Mouse (Mus musculus) telencephalon, adult 2 months (tissue): Measurements from ENCODE around the gene Hist2h2ac.
"Not testable (repeated sequence)": the region's sequence is repeated elsewhere in the genome, so short reads cannot be mapped to it uniquely, and the experiment has no call there.

Experiments
- DNase-seq: peaks from one replicate; pipeline ENCODE4 v3.0.0-alpha.2; 2011; ENCODE audit warnings: low read depth, low spot score

The Hist2h2ac gene

DNA sequence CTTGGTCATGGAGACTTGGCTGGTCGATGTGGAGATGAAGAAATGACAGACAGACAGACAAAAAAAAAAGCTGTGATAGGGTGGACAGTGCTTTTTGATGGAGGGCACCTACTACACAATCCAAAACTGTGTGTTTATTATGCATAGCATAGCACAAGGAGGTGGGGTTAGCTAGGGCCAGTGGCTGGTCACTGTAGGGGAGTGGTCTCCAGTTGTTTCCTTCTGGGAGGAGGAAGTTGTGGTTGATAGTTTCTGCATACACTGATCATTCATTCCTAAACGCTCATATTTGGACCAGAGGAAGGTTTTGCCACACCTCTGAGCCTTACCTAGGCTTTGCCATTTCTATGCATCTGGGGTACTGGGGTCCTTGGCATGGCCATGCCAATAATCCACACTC is 9.7 kb upstream of the Hist2h2ac start:
- no peak for DNase-seq

DNA sequence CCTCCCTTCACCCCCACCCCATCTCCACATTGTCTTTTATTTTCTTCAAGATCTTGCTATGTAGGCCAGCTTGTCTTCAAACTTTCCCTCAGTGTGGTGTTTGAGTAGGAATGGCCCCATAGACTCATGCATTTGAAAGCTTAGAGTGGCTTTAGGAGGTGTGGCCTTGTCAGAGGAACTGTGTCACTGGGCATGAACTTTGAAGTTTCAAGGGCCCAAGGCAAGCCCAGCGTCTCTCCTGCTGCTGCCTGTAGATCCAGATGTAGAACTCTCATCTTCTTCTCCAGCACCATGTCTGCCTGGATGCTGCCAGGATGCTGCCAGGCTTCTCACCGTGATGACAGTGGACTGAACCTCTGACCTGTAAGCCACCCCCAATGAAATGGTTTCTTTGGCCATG is 8.1 kb upstream of the Hist2h2ac start:
- no peak for DNase-seq

DNA sequence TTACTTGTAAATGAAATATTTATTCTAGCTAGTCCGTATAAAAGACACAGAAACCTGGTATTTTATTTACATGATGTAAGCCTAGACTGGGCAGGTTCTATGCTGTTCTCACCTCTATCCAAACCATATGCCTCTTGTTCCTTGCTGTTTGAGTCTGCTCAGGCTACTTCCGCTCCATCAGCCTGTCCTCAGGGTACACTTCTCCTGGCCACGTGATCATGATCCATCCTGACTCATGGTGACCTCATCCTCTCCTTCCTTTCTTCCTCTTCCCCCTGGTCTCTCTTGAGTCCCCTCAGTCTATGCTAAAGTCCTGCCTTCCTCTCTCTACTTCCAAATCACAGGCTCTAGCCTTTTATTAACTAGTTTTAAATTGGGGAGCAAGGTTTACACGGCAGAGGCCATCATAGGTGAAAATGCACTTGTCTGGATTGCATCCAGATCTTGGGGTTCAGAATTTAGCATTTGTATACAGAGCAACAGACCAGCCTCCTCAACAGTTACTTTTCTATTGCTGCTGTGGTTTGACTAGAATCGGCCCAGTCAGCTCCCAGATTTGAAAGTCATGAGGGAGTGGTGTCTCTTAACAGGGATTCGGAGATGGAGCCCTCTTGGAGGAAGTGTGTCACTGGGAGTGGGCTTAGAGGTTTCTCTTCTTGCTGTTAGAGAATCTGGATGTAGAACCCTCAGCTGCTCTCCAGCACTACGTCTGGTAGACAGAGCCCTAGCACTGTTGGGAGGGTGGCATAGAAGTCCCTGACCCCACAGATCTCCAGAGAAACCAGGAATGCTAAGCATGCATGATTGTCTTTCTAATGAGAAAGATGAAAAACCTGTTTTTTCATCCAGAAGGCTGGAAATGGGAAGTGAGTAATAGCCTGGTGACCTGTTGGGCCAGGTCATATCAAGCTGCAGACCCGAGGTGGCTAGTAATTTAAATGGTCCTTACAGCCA is 6.3 kb upstream of the Hist2h2ac start:
- no peak for DNase-seq

DNA sequence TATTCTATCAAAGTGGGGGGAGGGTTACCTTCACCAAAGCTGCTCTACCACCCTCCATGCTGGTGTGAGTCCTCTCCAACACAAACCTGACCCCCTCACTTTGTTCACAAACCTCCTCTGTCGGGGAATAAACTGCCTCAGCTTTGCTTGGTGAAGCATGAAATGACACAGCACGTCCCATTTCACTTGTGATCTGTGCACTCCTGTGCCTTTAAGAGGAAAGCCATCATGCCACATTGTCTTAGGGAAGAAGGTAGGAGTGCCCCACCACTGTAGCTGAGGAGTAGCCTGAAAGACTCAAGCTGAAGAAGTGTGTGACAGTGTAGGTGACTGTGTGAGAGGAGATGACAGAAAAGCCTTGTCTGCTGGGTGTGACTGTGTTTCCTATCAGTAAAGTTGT is 4.7 kb upstream of the Hist2h2ac start:
- DNase-seq: no peak

DNA sequence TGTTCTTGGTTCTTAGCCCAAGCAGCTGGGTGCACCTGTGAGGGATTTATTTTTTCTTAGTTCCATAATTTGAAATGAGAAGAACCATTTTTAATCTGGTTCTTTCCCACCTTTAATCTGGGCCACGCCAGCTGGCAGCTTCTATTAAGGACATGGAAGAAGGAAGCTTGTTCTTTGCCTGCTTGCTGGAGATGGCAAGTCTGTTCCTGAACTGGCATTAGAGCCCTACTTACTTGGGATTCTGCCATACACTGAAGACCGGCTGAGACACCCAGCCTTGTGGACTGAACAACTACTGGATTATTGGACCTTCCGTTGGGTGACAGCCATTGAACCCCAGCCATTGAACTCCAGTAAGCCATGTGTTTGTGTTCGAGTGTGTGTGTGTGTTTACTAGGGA is 2.1 kb upstream of the Hist2h2ac start:
- DNase-seq: no peak

DNA sequence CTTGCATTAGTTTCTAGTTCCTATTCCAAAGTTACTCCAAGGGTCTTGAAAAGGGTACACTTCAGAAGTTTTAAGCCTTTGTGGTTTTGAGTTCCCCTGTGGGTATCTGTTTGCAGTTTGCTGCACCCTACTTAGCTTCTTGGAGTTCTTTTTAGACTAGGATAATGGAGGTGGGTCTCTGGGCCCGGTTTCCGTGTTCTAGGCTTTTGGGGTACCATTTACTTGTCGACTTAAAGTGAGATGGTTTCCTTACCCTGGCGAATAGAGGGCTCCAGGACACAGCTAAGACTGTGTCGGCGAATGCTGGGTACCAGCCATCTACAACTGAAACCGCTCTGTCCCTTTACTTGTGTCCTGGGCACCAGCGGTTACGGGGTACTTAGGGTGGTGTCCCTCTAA is 959 bp upstream of the Hist2h2ac start:
- DNase-seq: no peak

DNA sequence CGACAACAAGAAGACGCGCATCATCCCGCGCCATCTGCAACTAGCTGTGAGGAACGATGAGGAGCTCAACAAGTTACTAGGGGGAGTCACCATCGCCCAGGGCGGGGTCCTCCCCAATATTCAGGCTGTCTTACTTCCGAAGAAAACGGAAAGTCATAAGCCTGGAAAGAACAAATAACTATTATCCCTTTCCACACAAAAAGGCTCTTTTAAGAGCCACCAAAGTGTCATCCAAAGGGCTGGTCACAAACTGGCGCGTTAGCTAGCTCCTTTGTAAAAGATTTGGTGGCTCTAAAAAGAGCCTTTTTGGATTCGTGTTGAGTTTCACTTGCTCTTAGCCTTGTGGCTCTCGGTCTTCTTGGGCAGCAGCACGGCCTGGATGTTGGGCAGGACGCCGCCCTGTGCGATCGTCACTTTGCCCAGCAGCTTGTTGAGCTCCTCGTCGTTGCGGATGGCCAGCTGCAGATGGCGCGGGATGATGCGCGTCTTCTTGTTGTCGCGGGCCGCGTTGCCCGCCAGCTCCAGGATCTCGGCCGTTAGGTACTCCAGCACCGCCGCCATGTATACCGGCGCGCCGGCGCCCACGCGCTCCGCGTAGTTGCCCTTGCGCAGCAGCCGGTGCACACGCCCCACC is 432 bp downstream of the Hist2h2ac start:
- DNase-seq: not testable (repeated sequence)

DNA sequence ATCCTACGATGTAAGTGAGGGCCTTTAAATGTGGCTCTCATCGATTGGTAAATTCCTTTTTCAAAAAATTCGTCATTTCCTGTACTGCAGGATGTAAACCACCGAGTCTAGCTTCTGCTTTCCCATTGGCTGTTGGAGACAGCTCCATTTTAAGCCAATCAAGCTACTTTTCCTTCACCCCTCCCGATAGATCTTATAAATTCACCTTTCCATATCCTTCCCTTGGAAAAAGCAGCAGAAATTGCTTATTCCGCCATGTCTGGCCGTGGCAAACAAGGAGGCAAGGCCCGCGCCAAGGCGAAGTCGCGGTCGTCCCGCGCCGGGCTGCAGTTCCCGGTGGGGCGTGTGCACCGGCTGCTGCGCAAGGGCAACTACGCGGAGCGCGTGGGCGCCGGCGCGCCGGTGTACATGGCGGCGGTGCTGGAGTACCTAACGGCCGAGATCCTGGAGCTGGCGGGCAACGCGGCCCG is 984 bp downstream of the Hist2h2ac start, which contains the start of the genes Bola1 and Hist2h2ab:
TSS of gene Bola1 (minus strand) at position 49 of the 470 bp plus-strand sequence.
TSS of gene Hist2h2ab (plus strand) at position 205 of the 470 bp plus-strand sequence.
- DNase-seq: peak; percentile 98

DNA sequence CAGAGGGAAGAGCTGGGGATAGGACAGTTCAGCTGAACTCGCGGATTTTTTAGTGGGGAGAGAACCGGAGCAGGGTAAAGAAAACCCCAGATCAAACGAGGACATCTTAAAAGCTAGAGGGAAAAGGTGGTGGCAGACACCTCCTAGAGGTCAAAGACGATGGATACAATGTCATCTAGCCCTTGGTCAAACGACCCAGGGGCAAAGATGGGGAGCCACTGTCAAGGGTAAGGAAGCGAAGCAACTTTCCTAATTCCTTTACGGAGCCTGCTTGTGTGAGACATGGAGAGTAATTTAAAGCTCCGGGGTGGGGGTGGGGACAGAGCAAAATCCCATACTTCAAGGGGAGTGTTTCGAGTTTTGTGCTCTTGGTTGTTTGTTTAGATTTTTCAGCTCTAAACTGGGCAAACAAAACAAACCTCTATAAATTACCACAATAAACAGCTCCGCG is 1.5 kb downstream of the Hist2h2ac start:
- DNase-seq: no peak

DNA sequence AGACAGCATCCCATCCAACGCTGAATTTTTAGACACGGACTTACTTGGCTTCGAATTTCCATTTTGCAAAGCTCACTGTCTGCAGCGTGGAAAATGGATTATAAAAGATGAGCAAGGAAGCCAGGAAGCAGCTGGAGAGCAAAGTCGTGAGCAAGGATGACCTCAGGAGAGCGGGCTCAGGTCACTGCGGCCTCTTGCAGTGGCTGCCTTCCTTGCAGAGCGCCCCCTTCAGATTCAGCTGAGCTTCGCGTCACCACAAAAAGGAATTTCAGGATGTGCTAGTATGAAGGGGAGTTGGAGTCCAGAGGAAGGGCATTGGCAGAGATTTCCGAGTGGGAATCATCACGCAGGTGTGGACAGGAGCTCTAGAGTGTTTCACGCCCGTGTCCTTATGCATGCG is 11.4 kb downstream of the Hist2h2ac start:
- DNase-seq: no peak

DNA sequence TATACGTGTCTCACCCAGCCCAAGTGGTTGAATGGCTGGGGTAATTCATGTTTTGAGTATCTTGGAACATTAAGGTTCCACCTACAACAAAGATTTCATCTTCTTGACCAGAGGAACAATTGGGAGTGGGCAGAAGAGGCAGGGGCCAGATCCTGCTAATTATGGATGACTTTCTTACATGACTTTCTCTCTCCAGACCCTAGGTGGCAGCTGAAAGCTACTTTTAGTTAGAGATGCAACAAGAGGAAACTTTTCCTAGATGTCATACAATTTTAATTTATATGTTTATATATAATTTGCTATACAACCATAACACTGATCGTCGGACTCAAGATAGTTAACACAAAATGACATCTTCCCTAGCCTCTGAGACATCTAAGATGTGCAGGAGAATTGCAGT is 12.9 kb downstream of the Hist2h2ac start:
- no peak for DNase-seq

DNA sequence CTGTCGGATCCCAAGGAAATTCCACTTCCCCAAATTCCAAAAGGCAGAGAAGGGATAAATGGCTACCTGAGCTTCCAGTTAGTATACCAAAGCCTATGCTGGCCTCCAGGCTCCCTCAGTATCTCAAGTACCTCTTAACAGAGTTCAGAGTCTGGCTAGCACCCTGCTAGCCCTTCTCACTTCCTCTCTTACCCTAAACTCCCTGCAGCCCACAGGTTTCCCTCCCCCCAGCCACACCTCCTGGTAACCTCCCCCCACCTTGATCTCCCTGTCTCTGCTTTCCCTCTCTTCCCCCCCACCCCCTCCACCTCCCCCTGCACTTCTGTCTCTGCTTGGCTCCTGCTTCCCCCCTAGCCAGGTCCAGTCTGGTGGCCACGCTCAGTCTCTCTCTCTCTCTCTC is 20.9 kb downstream of the Hist2h2ac start:
- DNase-seq: no peak

DNA sequence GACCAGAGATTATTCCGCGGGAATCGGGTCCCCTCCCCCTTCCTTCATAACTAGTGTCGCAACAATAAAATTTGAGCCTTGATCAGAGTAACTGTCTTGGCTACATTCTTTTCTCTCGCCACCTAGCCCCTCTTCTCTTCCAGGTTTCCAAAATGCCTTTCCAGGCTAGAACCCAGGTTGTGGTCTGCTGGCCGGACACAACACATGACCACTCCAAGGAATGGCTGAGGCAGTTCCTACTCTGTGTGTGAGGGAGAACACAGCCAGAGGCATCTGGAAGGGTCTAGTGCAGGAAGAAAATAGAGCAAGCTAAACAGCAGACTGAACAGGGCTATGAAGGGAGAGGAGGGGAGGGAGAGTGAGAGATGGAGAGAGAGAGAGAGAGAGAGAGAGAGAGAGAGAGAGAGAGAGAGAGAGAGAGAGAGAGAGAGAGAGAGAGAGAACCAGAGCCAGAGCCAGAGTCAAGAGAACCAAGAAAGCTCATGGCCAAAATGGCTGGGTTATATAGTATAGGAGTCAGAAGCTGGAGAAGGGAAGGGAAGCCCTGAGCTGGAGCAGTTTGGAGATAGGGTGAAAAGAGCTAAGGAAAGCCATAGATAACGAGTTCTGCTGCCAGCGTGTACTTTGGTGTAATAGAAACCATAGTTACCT is 22.0 kb downstream of the Hist2h2ac start:
- DNase-seq: not testable (repeated sequence)

DNA sequence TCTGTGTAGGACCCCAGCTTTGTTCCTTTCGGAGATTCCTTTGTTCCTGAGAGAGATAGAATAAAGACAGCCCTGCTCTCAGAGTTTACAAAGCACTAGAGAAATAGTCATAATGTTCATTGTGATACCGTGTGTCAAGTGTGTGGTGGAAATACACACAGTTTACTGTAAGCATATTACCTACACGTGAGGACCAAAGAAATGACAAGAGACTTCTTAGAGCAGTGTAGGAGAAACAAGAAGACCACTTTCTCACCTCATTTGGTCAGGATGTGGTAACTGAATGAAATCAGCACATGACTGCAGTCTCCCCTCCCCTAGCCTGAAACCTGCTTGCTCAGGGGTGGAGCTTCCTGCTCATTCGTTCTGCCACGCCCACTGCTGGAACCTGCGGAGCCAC is 22.5 kb downstream of the Hist2h2ac start:
- DNase-seq: no peak

DNA sequence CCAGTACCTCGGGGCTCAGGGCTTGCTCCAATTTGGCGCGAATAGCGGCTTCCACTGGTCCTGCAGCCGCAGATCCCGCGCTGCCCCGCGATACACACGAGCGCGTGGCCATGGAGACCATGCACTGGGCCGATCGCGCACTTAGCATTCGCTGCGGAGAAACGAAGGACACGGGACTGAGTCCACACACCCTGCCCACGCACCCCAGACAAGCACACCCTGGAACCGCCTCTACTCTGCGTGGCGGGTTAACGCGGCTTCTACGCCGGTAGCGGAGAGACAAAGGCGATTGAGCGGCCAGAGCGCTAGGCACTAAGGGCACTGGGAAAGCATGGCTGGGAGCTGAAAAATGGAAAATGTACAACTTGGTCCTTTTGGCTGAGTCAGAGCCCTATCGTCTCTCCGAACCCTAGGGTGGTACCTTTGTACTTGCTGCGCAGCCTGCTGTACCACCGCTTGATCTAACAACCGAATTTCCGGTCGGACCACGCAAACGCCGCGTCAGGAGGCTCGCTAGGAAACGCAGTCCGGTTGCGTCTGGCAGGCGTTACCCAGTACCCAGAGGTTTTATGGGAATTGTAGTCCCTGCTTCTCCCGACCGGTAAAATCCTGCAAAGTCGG is 23.4 kb downstream of the Hist2h2ac start:
- peak; percentile 96 for DNase-seq

DNA sequence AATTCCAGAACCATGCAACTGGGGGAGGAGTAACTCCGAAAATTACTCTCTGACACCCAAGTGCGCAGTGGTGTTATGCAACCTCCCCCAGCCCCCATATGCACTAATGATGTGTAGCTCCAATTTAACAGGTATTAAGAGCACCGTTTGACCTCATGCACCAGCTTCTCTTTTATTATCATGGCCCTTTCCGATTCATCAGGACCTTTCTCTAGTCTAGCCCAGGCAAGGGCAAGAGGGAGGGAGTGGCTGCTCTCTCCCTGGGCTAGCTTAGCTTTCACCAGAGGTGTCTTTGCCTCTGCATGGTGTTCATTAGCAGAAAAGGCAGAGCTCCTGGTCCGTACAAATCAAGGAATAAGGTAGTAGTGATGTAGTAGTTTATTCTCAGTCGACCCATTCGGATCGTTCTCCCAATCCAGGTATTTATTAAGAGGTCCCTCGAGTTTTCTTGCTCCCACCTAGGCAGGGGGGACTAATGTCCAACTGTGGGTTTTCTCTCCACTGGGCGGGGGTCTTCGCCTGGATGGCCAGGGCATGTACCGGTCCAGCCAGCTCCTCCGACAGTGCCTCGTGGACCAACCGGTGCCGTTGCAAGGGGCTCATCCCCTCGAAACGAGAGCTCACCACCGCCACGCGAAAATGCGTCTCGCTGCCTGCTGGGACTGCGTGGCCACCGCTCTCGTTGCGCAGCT is 24.1 kb downstream of the Hist2h2ac start:
- no peak for DNase-seq

DNA sequence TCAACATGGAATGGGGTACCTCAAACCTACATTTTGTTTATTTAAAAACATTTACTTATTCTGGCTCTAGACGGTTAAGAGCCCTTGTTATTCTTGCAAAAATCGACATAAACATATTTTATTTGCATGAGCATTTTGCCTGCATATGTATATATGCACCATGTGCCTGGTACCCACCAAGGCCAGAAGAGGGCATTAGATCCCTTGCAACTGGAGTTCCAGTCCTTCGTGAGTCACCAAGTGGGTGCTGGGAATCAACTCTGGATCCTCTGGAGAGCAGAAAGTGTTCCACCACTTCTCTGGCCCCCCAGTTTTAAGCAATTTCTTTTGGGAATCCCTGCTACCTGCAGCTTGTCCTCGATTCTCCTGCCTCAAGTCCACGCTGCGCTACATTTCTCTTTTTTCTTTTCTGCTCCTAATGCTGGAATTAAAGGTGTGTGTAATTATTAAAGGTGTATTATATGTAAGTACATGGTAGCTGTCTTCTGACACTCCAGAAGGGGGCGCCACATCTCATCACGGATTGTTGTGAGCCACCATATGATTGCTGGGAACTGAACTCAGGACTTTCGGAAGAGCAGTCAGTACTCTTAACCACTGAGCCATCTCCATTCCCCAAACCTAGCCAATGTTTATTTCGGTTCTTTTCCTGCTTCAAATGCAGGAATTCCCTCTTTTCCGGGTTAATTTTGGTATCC is 24.9 kb downstream of the Hist2h2ac start:
- no peak for DNase-seq

DNA sequence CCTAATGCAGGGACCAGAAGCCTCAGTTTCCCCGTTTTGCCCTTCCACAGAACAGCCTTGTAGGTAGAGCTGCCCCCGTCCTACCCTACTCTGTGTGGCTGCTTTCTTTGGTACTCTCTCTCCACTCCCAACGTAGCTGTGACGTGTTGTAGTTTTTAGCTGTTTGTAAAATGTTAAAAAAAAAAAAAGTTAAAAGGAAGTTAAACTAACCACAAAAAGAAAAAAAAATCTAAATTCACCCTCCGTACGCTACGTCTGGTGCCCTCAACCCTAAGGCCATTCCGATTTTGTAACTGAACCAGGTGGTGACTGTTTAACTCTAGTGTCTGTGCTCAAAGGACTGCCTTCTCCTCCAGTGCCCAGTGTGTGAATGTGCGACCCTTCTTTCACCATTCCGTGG is 25.7 kb downstream of the Hist2h2ac start:
- DNase-seq: no peak

DNA sequence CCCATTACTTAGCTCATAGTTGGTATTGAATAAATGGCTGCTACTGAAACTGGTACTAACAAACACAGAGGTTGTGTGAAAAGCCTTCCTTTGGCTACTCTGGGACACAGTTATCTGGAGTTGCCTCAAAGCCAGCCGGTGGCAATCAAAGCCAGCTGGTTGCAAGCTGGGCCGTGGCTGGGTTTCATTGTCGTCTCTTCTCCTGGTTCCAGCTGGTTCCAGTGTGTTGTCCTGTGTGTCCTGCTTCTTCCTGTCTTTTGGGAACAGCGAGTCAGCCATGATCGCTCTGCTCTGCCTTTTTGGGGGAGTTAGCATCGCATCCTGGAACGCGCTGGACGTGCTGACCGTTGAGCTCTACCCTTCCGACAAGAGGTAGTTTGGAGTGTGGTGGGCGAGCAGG is 27.7 kb downstream of the Hist2h2ac start:
- DNase-seq: no peak

DNA sequence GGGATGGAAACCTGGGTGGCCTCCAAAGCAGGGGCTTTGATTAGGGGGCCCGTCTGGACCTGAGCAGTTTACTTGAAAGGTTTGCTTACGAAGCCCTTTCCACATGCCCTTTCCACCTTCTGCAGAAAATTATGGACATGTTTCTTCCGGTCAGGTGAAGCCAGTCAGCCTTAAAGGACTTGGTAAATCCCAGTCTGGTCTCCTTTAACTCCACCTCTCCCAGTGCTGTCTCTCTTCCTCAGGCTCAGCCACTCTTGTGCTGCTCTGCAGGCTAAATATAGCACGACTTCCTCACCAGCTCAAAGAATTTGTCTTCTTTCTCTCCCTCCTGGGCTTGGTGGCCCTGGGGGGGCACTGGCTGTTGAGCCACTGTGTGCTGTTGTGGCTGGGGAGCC is 38.3 kb downstream of the Hist2h2ac start:
- DNase-seq: peak; percentile 69
